Mouse (Mus musculus) stomach, postnatal 0 days (tissue): ENCODE results near the gene Gramd1c.

Source experiments
- CTCF ChIP-seq: IDR thresholded peaks from 2 replicates; pipeline ENCODE4 v1.5.1; 2016; ENCODE audit warnings: antibody characterized with exemption, low read depth, mild to moderate bottlenecking, moderate library complexity
- EP300 ChIP-seq: optimal IDR thresholded peaks from 2 replicates; pipeline ENCODE3; 2016; ENCODE audit warnings: antibody characterized with exemption

- TF ChIP-seq CTCF = no peak
- TF ChIP-seq EP300 = no peak
Measured at GRCm38 (mm10) chr16:43945869-43946268, 117.3 kb downstream of the Gramd1c start.
